Mouse (Mus musculus): Measurements from ENCODE around the gene Cdc42ep5. TPM values are rescaled to one million over a fixed set of nuclear protein-coding genes. Genes with fewer than 3 reads are reported as not detected.

Cdc42ep5 gene
- total RNA-seq, 1 experiment from 2014 or later, result 45.5 TPM

DNA sequence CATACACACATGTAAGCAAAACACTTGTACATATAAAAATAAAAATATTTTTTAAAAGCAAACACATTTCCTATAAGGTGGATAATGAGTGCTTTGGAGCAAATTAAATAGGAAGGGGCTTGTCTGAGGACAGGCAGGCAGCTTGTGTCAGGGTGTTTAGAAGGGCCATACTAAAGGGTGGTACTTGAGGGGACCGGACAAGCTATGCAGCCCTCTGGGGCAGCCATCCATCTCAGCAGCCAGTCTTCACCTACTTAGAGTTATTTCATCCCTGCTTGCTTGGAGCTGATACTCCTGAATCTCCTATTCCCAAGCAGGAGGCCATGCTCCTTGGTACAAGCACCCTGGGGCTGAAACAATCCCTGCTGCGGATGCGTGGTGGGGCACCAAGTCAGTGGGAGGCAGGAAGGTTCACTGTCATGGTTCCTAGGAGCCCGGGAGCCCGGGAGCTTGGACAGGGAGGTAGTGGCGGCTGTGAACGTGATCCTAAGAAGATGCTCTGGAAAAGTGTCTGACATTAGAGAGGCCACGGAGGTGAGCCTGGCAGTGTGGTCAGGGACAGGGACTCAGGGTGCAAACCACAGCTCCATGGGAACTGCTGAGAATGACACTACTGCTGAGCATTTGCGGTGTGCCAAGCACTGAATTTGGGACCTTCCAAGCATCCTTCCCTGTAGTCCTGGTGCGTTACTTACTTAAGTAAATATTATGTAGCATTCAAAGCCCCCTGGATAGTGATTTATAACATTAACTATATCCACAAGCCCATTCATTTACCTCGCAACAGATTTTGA lies 37.5 kb downstream of the Cdc42ep5 start:
- DNase-seq, result no peak

DNA sequence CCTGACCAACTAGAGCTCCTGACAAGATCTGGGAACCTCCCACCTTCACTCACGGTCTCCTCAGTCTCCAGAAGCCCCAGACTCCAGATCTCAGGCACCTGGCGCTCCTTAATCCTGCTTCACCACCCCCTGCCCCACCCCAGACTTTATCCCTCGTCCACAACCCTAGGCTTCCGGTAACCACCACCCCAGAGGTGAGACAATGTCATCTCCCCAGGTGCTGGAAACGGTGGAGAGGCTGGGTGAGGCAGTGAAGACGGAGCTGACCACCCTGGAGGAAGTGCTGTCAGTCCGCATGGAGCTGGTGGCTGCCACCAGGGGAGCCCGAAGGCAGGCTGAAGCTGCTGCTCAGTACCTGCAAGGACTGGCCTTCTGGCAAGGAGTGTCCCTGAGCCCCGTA lies 39.4 kb downstream of the Cdc42ep5 start:
- no peak for DNase-seq

DNA sequence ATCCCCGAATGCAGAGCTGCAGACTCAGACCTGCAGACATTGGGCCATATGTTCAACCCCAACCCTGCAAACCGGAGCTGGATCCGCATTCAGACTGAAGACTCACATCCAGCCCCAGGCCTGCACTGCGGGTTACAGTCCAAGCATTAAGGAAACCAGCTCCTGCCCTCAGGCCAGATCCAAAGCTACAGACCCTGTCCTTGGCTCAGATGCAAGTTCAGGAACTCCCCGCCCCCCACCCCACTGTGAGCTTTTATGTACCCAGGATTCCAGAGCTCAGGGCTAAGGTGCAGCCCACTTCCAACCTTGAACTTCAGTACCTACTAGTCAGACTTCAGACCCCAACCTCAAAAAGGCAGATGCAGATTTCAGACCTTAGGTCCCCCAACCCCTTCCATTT lies 39.8 kb downstream of the Cdc42ep5 start:
- DNase-seq, result no peak

DNA sequence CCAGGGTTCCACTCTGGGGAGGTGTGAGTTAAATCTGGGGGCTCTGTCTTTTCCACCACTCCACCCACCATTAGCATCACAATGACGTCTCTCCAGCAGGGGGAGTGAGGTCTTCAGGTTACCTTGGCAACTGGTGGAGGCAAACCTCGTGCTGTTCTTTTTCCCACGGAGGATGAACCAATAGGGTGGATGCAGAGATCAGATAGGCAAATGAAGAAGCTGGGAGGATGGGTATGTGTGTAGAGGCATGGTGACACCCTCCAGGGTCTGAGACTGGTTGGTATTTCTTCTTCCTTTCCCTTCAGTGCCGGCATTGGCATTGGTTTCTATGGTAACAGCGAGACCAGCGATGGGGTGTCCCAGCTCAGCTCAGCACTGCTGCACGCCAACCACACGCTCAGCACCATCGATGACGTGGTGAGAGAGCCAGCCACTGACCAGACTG lies 40.3 kb downstream of the Cdc42ep5 start:
- no peak for DNase-seq

DNA sequence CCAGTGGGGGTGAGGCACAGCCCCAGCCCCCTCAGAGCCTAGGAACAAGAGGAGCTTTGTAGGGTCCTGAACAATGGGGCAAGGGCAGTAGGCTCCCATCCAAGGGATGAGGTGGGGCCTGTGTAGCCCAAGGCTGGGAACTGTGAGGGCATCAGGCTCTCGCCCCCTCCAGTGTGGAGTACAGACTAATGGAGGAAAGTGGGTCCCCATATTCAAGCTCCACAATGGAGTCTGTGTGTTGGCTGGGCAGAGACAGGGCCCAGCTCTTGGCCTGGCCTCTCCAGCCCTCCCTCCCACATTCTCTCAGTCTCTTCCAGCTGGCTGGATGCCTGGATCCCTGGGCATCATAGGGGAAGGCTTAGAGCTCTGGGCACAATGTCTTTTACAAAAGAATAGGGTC lies 40.9 kb downstream of the Cdc42ep5 start:
- peak; percentile 43 for DNase-seq

DNA sequence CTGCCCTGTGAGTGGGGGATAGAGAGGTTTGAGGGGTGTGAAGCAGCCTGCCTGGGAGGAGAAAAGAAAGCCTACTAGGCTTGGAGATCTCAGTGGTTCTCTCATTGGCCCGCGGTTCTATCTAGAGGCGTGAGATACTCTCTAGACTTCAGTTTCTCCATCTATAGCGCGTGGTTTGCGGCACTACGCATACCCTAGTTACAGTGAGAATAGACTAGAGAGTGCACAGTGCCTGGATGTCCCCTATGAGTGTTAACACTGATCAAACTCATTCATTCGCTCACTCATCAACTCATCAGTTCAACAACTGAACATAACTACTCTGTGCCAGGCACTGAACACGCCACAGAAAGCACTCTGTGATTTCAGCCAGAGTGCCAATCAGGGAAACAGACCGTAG lies 41.9 kb downstream of the Cdc42ep5 start:
- no peak for DNase-seq

DNA sequence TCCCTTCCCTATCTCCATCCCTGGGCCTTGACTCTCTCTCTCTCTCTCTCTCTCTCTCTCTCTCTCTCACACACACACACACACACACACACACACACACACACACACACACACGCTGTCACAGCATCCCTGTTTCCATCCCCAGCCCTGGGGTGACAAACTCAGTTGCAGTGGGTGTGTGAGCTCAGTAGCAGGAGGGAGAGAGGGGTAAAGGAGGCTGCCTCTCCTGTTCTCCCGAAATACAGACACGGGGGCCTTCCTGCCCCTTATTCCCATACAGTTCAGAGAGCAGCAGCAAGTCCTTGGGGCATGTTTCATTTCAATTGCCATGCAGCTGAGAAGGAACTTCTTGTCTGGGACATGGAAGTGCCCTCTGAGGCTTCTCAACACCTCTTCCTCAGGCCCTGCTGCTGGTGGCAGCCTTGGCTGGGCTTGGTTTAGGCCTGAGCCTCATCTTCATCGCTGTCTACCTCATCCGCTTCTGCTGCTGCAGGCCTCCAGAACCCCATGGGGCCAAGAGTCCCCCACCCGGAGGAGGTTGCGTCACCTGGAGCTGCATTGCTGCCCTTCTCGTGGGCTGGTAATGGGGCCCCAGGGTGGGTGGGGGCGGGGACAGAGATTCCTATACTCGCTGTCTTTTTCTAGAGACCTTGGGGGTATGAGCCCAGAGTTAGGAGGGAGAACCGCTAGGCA lies 42.4 kb downstream of the Cdc42ep5 start:
- no peak for DNase-seq

DNA sequence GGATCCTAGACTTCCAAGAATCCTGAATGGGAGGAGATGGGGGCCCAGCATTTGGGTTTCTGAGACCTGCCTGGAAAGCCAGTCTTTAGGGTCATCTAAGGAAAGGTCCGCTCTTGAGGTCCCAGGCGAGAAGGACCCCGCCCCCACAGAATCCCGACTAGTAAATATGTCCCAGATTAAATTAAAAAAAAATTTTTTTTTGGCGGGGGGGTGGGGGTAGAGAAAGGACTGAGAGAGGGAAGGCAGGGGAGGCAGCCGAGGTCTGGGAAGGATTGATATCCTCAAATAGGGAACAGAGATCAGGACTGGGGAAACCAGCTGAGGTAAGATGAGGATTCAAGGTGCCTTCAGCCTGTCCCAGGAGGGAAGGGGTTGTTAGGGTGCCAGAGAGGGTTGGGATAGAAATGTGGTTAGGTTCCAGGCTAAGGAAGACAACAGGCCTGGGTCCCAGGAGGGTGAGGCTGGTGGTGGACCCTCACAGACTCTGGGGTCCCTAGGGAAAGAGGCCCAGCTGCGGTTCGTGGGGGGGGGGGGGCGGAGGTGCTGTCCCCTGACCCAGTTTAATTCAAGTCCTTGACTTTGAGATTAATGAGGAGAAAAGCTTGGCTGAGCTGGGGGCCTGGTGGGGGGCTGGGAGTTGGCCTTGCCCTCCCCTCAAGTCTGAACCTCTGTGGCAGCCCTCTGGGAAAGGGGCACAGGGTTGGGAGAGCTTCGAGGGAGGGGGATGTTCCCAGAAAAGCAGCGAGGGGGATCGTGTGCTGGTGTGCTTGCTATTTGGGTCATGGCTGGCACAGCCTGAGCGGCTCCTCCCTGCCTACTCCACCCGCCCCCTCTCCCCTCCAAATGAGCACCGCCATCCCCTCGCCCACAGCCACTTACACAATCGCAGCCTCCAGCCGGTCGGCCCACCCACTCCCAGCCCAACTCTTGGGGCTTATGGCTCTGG lies 44.4 kb downstream of the Cdc42ep5 start:
- no peak for DNase-seq

DNA sequence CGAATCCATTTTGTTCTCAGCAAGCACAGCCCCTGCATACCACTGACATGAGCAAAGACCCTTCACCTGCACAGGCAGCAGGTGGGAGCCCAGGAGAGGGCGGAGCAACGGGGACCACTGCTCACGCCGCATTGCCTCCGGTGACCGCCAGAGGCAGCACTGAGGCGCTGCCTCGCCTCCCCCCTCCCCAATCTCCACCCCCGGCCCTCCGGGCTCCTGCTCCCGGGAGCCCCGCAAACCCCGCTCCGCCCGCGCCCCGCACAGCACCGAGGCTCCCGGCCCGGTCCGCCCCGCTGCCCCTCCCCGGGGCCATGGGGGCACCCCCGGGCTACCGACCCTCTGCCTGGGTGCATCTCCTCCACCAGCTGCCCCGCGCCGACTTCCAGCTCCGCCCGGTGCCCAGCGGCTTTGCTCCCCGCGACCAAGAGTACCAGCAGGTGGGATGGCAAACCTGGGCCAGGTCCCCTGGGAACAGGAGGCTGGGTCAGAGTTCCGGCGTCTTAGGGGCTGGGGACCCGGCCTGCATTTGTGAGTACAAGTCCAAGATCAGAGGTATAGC lies 45.2 kb downstream of the Cdc42ep5 start, which contains the start of gene Ttyh1:
TSS of gene Ttyh1 (plus strand) at position 65 of the 559 bp plus-strand sequence.
- DNase-seq, result no peak

DNA sequence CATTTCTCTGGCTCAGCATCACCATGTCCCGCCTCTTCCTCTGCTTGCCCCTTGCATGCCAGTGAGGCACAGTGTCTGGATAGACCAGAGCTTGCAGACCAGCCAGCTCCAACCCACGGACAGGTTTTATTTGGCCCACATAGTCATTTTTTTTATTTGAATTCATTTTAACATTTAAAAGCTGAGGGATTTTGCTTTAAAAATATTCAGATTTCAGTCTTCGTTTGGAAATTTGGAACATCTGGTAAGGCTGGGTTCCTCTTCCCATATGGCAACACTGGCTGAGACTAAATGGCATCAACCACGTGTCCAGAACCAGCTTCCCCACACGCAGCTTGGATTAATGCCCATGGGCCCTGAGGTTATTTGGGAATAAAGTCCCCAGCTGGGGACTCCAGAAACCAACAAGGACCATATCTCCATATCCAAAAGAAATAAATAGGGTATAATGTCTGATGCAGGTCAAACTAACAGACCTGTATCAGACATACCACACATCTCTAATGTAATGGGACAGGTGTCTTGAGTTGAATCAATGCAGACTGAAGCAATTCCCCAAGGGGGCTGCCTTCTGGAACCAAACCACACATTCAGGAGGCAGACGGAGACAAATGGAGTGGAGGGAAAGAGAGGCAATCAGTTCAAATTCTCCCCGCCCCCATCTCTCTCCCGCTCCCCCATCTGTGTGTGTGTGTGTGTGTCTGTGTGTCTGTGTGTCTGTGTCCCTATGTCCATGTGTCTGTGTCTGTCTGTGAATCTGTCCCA lies 47.4 kb downstream of the Cdc42ep5 start:
- DNase-seq, result no peak

DNA sequence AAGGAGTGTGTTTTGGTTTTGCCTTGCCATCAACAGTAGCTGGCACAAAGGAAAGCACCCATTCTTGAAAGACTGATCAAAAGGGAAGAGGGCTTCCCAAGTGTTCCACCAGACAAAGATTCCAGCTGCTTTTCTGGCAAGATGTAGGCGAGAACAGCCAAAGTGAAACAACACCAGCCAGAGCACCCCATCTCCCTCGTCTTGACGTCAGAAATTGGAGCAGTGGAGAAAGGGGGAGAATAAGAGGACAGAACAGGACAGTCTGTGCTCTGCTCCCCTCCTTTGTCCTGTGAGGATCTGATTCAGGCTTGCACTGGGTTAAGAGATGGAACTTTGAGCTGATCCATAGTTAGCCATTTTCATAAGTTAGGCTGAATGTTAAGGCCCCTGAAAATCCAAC lies 52.9 kb downstream of the Cdc42ep5 start:
- no peak for DNase-seq

DNA sequence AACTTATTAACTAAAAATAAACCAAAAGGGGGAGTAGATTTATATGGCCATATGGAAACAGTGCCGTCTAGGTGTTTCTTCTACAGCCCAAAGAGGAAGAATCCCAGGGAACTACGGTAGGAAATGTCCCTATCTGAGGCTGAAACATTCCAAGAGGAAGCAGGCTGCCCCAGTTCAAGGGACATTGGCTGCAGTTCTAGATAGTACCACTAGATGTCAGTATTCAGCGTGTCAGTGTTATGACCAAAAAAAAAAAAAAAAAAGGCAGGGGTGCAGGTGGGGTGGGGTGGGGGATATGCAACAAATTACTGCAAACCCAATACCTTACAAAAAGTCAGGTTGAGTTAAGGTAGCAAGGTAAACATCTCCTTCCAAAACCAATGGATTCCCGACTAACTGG lies 61.2 kb downstream of the Cdc42ep5 start:
- no peak for DNase-seq

Other genes starting within 250 kb of the Cdc42ep5 start
- 0.24 and 0.48 TPM in 2 replicates for gene Lilra6, start 249.4 kb downstream of the Cdc42ep5 start, total RNA-seq (2021)
- gene Lair1, start 101.7 kb downstream of the Cdc42ep5 start, total RNA-seq (2021), result 1.2 TPM in 2 replicates
- gene Ttyh1, start 45.5 kb downstream of the Cdc42ep5 start, total RNA-seq (2021), result 2.0 and 2.3 TPM in 2 replicates
- gene Leng8, start 27.8 kb downstream of the Cdc42ep5 start, total RNA-seq (2021), result 131 and 169 TPM in 2 replicates
- 11.5 and 12.2 TPM in 2 replicates for gene Leng9, start 14.5 kb downstream of the Cdc42ep5 start, total RNA-seq (2021)
- 1.4 TPM in 2 replicates for gene Lilra5, start 72.9 kb upstream of the Cdc42ep5 start, total RNA-seq (2021)
- gene Ncr1, start 172.9 kb upstream of the Cdc42ep5 start, total RNA-seq (2021), result 0.21 TPM in 1 of 2 replicates, not detected in the other
- not detected in 2 replicates for gene Gp6, start 232.9 kb upstream of the Cdc42ep5 start, total RNA-seq (2021)

Measured in adrenal gland, postnatal 25 days (tissue).